Mouse (Mus musculus) heart, adult 2 months (tissue): ENCODE measurements at regions not wholly inside any gene's neighbourhood (a gene's known extent, or its start where the extent isn't known, plus 50 kb on each side); places are given as distances from the start of the nearest gene placed in this dataset.

Experiments used
- CTCF ChIP-seq: fragments of 200-600 bp; IDR thresholded peaks from 2 replicates; pipeline ENCODE4 v1.8.1; 2022; ENCODE audit warnings: antibody characterized with exemption, mild to moderate bottlenecking, moderate library complexity
- EP300 ChIP-seq: fragments of 200-500 bp; IDR thresholded peaks from 2 replicates; pipeline ENCODE4 v1.6.1; 2011; ENCODE audit warnings: low read depth, low read length, control low read depth; ENCODE audit not compliant: insufficient read depth
- POLR2A ChIP-seq: fragments of 200-500 bp; IDR thresholded peaks from 2 replicates; pipeline ENCODE4 v1.6.1; 2011; ENCODE audit warnings: mild to moderate bottlenecking, low read depth, low read length, control low read depth; ENCODE audit not compliant: insufficient read depth

GRCm38 (mm10) chr13:63990480-63990958 is 98.5 kb downstream of the Hsd17b3 start:
- TF ChIP-seq POLR2A (no peak), CTCF (peak; percentile 73), EP300 (0 out of 2 replicates have a peak, but pooled peaks have one; percentile 13)
